Mouse (Mus musculus): ENCODE data around the gene Nrxn1. TPM values are rescaled to one million over a fixed set of nuclear protein-coding genes. Genes with fewer than 3 reads are reported as not detected.

Nrxn1 gene
- total and polyA plus RNA-seq, 3 experiments = 0.22 TPM; not detected in 2

DNA sequence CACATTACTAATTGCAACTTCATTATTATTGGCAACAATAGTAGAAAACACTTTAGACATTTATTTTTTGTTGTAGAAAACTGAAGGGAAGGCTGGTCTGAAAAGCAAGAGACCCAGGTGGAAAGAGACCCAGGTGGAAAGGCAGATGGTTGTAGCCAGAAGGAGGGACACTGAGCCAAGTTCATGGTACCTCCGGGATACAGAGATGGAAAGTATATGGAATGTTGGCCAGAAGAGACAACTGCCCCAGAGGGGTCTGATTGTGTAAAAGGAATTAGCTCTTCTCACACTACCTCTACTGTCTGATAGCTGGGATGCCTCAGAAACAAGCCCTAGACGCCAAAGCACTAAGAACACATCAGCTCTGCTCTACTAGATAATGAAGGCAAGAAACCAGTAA is 179.6 kb downstream of the Nrxn1 start:
- ATAC-seq (ENCODE audit: extremely low read depth, insufficient number of reproducible peaks, low FRiP score, poor library complexity, severe bottlenecking) (no peak), DNase-seq (ENCODE audit: low spot score) (no peak)
- Histone ChIP-seq H3K36me3 (replicated peaks) (no peaks in the 10 kb centered on the region), H3K9me3 (replicated peaks) (no peaks in the 10 kb centered on the region), H3K27me3 (ENCODE audit: insufficient read depth, low read length) (no peaks in the 10 kb centered on the region), H3K4me1 (ENCODE audit: insufficient read depth, low read depth, low read length) (no peaks in the 10 kb centered on the region), H3K4me3 (ENCODE audit: low read depth, low read length) (no peak overlapping the region)
- TF ChIP-seq POLR2AphosphoS5 (IDR thresholded peaks at IDR 0.05; ENCODE audit: insufficient replicate concordance, low read depth, low read length) = no peak
- no peak for TF ChIP-seq TAL1 (conservative IDR thresholded peaks at IDR 0.05; ENCODE audit: low read depth, low read length)
- no peak for TF ChIP-seq GATA1 (IDR thresholded peaks at IDR 0.05; ENCODE audit: borderline replicate concordance, low read length)
- no peak for TF ChIP-seq CTCF (IDR thresholded peaks at IDR 0.05; ENCODE audit: low read depth, low read length)
- TF ChIP-seq GATA2 (IDR thresholded peaks at IDR 0.05; ENCODE audit: borderline replicate concordance, low read depth, low read length) = no peak

DNA sequence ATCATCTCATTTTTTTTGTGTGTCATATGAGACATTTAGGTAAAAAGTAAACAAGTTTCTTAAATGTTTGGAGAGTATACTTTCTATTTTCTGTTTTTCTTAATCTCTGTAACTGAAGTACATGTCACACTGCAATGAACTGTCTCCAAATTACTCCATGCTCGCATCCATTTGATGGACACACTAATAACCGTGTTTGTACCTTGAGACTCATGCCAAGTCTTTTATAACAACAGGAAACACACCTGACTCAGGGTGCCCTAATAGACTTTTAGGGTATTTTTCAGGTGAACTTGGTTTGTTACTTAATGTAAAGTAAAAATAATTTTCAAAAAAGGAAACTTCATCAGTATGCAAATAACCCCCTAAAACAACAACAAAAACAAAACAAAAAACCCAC is 180.1 kb downstream of the Nrxn1 start:
- no peak for TF ChIP-seq POLR2AphosphoS5 (IDR thresholded peaks at IDR 0.05; ENCODE audit: insufficient replicate concordance, low read depth, low read length)
- no peak for TF ChIP-seq GATA2 (IDR thresholded peaks at IDR 0.05; ENCODE audit: borderline replicate concordance, low read depth, low read length)
- TF ChIP-seq CTCF (IDR thresholded peaks at IDR 0.05; ENCODE audit: low read depth, low read length) = no peak
- TF ChIP-seq GATA1 (IDR thresholded peaks at IDR 0.05; ENCODE audit: borderline replicate concordance, low read length) = no peak
- TF ChIP-seq TAL1 (conservative IDR thresholded peaks at IDR 0.05; ENCODE audit: low read depth, low read length) = no peak
- Histone ChIP-seq H3K4me3 (ENCODE audit: low read depth, low read length) (no peak overlapping the region), H3K27me3 (ENCODE audit: insufficient read depth, low read length) (no peaks in the 10 kb centered on the region), H3K4me1 (ENCODE audit: insufficient read depth, low read depth, low read length) (no peaks in the 10 kb centered on the region), H3K9me3 (replicated peaks) (no peaks in the 10 kb centered on the region), H3K36me3 (replicated peaks) (no peaks in the 10 kb centered on the region)
- ATAC-seq (ENCODE audit: extremely low read depth, insufficient number of reproducible peaks, low FRiP score, poor library complexity, severe bottlenecking) (no peak), DNase-seq (ENCODE audit: low spot score) (no peak)

DNA sequence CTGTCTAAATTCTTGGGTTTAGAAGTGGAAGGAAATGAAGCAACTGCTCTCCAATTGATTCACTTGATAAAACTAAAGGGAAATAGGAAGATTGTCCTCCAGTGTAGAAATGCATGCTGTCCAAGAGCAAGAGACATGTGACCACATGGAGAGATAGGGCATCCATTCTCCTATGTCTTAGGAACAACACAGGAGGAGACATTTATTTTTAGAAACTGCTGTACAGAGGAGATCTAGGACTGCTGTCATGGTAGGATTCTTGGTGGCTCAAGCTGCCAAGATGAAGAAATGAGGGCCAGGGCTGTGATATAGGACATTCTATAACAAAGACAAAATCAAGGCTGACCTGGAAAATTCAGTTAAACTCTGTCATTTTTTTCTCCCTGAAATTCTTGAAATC is 180.5 kb downstream of the Nrxn1 start:
- ATAC-seq (ENCODE audit: extremely low read depth, insufficient number of reproducible peaks, low FRiP score, poor library complexity, severe bottlenecking) = no peak
- H3K27me3 ChIP-seq (ENCODE audit: insufficient read depth, low read length) = no peaks in the 10 kb centered on the region
- TF ChIP-seq GATA2 (IDR thresholded peaks at IDR 0.05; ENCODE audit: borderline replicate concordance, low read depth, low read length) (no peak), POLR2AphosphoS5 (IDR thresholded peaks at IDR 0.05; ENCODE audit: insufficient replicate concordance, low read depth, low read length) (no peak), GATA1 (IDR thresholded peaks at IDR 0.05; ENCODE audit: borderline replicate concordance, low read length) (no peak), TAL1 (conservative IDR thresholded peaks at IDR 0.05; ENCODE audit: low read depth, low read length) (no peak), CTCF (IDR thresholded peaks at IDR 0.05; ENCODE audit: low read depth, low read length) (no peak)
- H3K4me3 ChIP-seq (ENCODE audit: low read depth, low read length) = no peak overlapping the region
- H3K9me3 ChIP-seq (replicated peaks) = no peaks in the 10 kb centered on the region
- H3K4me1 ChIP-seq (ENCODE audit: insufficient read depth, low read depth, low read length) = no peaks in the 10 kb centered on the region
- no peaks in the 10 kb centered on the region for H3K36me3 ChIP-seq (replicated peaks)
- no peak for DNase-seq (ENCODE audit: low spot score)

DNA sequence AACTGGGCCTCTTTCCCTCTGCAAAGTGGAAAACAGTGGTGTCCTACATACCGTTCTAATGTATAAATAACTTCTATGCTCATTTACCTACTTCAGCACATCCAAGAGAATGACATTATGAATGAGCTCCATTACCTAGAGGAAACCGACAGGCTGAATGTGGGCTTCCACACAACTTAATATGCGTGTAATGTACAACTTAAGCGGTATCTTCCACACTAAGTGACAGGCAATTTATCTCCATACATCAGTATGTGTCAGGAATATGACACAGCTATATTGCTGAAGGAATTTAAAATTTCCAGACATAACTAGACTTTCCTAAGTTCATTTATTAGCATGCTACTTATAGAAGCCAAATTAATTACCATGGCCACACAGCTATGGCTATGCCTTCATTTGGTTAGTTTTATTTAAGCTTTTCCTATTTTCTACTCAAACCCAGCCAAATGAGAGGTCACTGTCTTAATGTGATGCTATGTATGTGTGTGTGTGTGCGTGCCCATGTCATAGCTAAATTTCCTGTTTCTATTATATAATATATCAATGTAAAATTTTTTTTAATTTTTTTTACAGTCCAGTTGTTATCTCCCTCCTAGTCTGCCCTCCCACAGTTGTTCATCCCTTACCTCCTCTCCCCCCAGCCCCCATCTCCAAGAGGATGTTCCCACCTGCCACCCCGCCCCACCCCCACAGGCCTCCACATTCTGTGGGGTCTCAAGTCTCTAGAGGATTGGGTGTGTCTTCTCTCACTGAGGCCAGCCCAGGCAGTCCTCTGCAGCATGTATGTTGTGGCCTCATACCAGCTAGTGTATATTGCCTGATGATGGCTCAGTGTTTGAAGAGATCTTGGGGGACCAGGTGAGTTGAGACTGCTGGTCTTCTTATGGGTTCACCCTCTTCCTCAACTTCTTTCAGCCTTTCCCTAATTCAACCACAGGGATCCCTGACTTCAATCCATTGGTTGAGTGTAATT is 186.5 kb downstream of the Nrxn1 start:
- DNase-seq (ENCODE audit: low spot score) (no peak), ATAC-seq (ENCODE audit: extremely low read depth, insufficient number of reproducible peaks, low FRiP score, poor library complexity, severe bottlenecking) (no peak)
- Histone ChIP-seq H3K36me3 (replicated peaks) (no peaks in the 10 kb centered on the region), H3K27me3 (ENCODE audit: insufficient read depth, low read length) (no peaks in the 10 kb centered on the region), H3K4me3 (ENCODE audit: low read depth, low read length) (no peak overlapping the region), H3K9me3 (replicated peaks) (no peaks in the 10 kb centered on the region), H3K4me1 (ENCODE audit: insufficient read depth, low read depth, low read length) (no peaks in the 10 kb centered on the region)
- TF ChIP-seq CTCF (IDR thresholded peaks at IDR 0.05; ENCODE audit: low read depth, low read length) (no peak), TAL1 (conservative IDR thresholded peaks at IDR 0.05; ENCODE audit: low read depth, low read length) (no peak)

DNA sequence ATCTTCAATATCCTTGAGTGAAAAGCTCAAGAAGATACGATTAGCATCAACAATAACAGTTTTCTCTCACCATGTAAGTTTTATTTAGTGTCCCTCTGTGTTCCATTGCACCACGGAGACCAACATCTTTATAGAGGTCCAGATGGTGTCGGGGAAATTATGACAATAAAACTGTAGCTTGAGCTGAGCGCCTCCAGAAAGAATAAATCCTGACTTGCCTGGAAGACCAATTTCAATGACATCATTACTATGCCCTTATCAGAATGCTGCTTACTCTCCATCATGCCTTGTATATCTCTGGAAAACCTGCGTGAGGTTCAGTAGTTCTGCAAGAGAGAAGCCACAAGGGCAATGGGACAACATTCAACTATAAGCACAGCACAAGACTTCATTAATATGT is 187.7 kb downstream of the Nrxn1 start:
- ATAC-seq (ENCODE audit: extremely low read depth, insufficient number of reproducible peaks, low FRiP score, poor library complexity, severe bottlenecking) = no peak

DNA sequence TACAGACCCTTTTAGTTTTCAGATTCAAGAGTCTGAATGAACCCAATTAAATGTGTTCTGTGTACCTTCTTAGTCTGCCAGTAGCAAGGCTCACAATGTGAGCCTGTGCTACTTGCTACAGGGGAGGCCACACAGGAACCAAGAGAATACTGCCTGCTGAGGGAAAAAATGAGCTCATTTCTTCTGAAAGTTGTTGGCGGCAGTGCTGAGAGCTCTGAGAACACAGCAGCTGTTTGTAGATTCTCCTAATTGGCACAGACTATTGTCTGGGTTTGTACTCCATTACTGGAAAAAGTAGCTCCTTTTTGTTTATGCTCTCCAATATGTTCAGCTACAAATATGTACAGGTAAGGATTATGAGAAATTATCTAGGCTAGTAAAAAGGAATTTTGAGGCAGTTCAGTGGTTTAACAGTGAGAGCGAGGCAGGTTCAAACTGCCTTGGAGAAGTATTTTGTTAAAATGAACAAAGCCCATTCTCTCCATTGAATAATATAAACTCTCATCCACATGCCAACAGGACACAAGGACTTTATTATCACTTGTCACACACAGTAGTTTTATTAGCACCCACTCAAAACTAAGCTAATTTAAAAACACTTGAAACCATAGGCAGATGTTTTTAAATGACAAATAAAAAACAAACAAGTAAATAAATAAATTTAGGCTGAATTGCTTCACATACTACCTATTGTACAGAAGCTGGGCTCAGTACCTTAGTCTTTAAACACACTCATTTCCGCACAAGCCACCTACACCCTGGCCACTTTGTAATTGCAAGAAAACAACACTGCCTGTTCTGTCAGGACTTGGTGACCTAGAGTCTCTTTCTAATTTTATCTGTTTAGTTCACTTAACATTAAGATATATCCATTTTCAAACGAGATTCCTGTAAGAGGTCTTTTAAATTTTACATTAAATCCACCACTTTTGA is 200.3 kb downstream of the Nrxn1 start:
- no peaks in the 10 kb centered on the region for H3K36me3 ChIP-seq (replicated peaks)
- TF ChIP-seq TAL1 (conservative IDR thresholded peaks at IDR 0.05; ENCODE audit: low read depth, low read length) (no peak), CTCF (IDR thresholded peaks at IDR 0.05; ENCODE audit: low read depth, low read length) (no peak), POLR2AphosphoS5 (IDR thresholded peaks at IDR 0.05; ENCODE audit: insufficient replicate concordance, low read depth, low read length) (no peak), GATA2 (IDR thresholded peaks at IDR 0.05; ENCODE audit: borderline replicate concordance, low read depth, low read length) (no peak), GATA1 (IDR thresholded peaks at IDR 0.05; ENCODE audit: borderline replicate concordance, low read length) (no peak)
- DNase-seq (ENCODE audit: low spot score) = no peak
- H3K4me1 ChIP-seq (ENCODE audit: insufficient read depth, low read depth, low read length) = no peaks in the 10 kb centered on the region
- no peak for ATAC-seq (ENCODE audit: extremely low read depth, insufficient number of reproducible peaks, low FRiP score, poor library complexity, severe bottlenecking)
- no peak overlapping the region for H3K4me3 ChIP-seq (ENCODE audit: low read depth, low read length)
- H3K27me3 ChIP-seq (ENCODE audit: insufficient read depth, low read length) = no peaks in the 10 kb centered on the region
- H3K9me3 ChIP-seq (replicated peaks) = no peaks in the 10 kb centered on the region

More for the DNA sequence above, 187.7 kb downstream of the Nrxn1 start:
- DNase-seq (ENCODE audit: low spot score) = no peak
- no peaks in the 10 kb centered on the region for H3K27me3 ChIP-seq (ENCODE audit: insufficient read depth, low read length)
- H3K4me3 ChIP-seq (ENCODE audit: low read depth, low read length) = no peak overlapping the region
- no peaks in the 10 kb centered on the region for H3K9me3 ChIP-seq (replicated peaks)
- TF ChIP-seq POLR2AphosphoS5 (IDR thresholded peaks at IDR 0.05; ENCODE audit: insufficient replicate concordance, low read depth, low read length) (no peak), TAL1 (conservative IDR thresholded peaks at IDR 0.05; ENCODE audit: low read depth, low read length) (no peak), CTCF (IDR thresholded peaks at IDR 0.05; ENCODE audit: low read depth, low read length) (no peak), GATA2 (IDR thresholded peaks at IDR 0.05; ENCODE audit: borderline replicate concordance, low read depth, low read length) (no peak), GATA1 (IDR thresholded peaks at IDR 0.05; ENCODE audit: borderline replicate concordance, low read length) (no peak)
- H3K4me1 ChIP-seq (ENCODE audit: insufficient read depth, low read depth, low read length) = no peaks in the 10 kb centered on the region
- H3K36me3 ChIP-seq (replicated peaks) = no peaks in the 10 kb centered on the region

Measured in G1E (cell line).